Mouse (Mus musculus) embryo, embryonic 9.5 days (tissue): ENCODE data around the gene Gdnf.
A peak's percentile ranks its signal among the peaks of the same experiment; 100 is the strongest.

Source experiments
- DNase-seq: peaks from one replicate; pipeline ENCODE4 v3.0.0-alpha.2; 2017; ENCODE audit errors: extremely low spot score

The Gdnf gene

DNA sequence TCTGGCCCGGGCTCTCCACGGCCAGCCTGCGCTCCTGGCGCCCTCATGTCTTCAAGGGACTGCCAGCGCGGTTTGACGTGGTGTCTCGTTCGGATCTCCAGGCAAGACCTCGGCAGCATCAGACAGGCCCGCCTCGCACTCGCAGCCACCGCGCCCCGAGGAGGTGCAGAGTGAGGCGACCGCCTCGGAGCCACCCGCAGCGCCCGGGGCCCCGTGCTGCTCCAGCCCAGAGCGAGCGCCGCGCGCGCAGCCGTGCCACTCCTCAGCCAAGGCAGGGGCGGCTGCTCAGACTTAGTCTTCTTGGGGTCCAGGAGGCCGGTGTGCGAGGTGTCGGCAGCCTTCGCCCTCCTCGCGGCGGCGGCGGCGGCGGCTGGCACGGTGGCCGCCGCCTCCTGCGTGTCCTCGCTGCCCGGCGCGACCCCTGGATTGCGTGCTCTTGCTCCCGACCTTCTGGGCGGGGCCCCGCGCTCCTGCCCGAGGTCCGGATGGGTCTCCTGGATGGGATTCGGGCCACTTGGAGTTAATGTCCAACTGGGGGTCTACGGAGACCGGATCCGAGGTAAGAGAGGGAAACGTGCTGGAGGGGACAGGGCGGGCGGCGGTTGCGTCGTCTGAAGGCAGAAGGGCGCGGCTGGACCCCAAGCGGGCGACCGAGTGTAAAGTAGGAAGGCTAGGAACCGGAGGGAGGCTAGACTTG lies at the start of gene Gdnf:
Gene Gdnf, plus strand, starts transcription at position 291 of the 697 bp plus-strand sequence.
- DNase-seq = peak; percentile 61

DNA sequence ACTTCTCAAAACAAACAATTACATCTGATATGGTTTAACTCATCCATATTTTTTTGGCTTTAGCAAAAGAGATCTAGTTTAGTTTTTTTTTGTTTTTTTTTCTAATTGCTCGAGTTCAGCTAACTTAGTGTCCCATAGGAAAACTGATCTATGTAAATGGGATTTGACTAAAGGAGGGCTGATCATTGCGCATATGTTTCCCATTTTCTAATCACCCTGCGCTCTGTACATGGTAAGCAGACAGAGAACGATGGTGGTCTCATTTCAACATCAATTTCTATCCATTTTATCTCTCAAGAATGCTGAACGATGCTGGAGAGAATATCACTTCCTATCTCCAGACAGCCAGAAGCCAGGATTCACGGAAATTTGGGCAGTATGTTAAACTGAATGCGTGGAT lies 43.5 kb upstream of the Gdnf start:
- DNase-seq = no peak

DNA sequence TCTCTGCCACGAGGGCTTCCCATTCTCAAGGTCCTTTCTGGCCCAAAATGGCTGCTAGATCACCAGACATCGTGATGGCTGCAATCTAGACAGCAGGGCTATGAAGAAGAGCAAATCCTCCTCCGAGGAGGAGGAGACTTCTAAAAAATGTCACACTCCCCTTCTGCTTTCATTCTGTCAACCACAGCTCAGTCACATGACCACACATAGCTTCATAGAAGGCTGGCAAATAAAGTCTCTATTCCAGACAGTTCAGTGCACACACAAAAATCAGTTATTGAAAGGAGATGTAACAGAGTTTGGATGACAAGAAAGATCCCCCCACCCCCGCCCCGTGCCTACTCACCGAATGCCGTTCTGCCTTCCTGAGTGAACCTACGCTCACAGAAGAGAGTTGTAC lies 37.7 kb upstream of the Gdnf start:
- DNase-seq = no peak

- DNase-seq = no peak
Measured at GRCm38 (mm10) chr15:7781517-7781916, 29.1 kb upstream of the Gdnf start.

DNA sequence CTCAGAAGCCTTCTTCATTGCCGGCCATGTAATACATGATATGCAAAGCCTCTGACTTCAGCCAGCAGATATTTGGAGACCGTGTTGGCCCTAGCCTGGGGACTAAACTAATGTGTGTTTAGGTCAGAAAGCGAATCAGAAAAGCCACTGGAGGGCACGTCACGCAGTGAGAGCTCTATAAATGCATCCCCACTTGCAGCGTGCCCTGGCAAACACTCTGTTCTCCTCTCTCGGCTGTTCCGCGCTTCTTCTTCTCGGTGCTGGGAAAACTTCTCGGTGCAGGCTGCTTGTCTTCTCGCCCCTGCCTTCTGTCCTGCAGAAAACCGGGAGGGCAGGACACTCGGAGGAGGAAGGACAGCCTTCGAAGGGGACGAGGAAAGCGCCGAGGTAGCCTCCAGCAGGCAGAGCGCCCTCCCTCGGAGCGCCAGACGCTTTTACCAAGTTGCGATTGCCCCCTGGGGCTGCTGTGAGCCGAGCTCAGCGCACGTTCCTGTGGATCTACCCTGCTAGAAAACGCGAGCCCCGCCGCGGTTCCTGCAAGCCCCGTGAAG lies 730 bp upstream of the Gdnf start:
- peak; percentile 48 for DNase-seq

DNA sequence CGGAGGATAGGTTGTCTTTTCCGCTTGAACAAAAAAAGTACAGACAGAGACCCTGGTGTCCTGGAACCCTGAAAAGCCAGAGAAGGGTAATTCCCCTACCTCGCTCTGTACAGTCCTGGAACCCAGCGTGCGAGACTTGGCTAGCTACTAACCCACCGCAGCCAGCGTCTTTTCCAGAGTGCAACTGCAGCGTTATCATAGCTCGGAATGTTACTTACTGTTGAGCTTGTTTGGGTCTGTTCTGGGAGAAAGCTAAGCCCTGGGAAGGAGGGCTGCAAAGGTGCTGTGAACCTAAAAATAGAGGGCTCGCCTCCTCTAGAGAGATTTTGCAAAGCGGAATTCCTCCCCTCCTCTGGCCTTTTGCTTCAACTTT lies 593 bp downstream of the Gdnf start:
- no peak for DNase-seq

DNA sequence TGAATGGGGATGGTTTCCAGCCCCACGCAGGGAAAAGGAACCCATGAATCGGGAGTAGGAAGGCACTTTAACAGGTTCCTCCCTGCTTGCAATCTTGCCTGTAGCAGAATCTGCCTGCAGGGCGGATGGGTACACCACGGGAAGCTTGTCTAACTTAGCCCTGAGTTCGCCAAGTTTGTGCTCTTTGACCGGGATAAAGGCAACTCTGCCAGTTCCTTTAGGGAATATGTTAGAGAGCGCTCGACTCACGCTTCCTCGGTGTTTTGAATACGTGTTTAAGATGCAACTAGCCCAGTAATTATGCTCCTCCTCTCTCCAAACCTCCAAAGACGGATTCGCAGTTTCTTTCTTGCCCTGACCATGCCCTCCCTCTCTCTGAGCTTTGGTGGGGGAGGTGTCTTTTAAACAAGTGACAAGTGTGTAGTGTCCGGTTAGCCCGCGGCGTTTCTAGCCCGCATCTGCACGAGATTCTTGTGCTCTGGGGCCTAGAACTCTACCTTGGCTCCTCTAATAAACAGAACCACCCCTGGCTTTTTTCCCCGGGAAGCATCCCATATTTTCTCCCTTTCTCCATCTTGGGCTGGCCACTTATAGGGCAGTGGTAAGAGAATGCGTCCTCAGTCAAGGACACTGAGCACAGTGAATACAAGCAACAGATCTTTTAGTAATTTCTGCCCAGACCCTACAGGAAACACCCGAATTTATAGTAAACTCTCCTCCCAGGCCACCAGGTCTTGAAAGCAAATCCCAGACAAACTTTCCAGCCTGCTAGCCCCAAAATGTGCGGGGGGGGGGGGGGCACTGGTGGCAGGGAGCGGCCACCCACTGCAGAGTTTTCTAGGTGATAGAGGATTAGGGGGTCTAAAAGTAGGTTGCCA lies 1.4 kb downstream of the Gdnf start:
- peak; percentile 40 for DNase-seq

- DNase-seq = peak; percentile 87
Measured at GRCm38 (mm10) chr15:7812872-7813530, 2.4 kb downstream of the Gdnf start.

DNA sequence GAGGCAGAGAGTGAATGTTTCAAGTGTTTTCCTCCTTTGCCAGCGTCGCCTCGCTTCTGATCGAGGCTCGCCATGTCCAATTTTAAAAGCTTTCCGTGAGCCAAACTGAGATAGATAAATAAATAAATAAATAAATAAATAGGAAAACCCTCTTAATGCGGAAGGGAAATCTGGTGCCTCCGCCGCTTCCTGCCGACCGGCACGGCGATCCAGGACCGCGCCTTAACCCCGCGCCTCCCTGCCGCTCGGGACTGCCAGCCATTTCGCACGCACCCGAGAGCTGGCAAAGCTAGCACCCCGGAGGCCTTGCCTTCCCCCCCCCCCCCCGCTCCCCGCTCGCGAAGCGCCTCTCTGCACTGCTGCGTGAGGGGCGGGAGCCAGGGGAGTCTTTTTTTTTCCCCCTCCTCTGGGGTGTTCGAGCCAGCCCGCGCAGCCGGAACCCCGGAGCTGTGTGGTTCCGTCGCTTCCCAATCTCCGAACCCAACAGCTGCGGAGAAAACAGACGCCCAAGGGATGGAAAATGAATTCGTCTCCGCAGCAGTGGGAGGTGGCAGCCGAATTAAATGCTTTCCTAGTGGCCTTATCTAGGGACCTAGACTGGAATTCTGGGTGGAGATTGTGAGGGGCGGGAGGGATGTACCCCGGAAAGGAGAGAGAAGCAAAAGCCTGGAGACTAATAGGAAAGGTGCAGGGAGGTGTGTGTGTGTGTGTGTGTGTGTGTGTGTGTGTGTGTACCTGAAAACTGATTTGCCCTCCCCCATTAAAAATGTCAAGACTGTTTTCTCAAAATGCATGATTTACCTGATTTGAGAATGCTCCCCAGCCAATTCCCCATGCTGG lies 3.1 kb downstream of the Gdnf start:
- DNase-seq = peak; percentile 47

- DNase-seq = peak; percentile 44
Measured at GRCm38 (mm10) chr15:7814371-7814680, 3.7 kb downstream of the Gdnf start.

DNA sequence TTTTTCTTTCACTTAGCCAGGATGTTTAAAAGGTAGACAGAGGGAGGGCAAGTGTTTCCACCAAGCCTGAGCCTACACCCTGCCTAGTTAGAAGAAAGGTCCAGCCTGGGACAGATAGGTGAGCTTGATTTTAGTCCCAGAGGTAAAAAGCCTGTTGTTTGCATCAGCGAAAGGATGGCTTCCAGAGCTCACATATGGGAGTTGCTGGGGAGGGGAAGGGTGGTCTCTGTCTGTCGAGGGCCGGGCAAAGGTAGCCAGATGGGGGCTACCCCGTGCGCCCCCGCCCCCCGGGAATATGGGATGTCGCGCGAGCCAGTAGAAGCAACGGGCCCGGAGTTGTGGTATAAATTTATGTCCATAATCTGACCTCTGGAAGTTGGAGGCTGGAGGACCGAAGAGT lies 4.3 kb downstream of the Gdnf start:
- peak; percentile 16 for DNase-seq

- DNase-seq = peak; percentile 44
Measured at GRCm38 (mm10) chr15:7815521-7815944, 4.9 kb downstream of the Gdnf start.

DNA sequence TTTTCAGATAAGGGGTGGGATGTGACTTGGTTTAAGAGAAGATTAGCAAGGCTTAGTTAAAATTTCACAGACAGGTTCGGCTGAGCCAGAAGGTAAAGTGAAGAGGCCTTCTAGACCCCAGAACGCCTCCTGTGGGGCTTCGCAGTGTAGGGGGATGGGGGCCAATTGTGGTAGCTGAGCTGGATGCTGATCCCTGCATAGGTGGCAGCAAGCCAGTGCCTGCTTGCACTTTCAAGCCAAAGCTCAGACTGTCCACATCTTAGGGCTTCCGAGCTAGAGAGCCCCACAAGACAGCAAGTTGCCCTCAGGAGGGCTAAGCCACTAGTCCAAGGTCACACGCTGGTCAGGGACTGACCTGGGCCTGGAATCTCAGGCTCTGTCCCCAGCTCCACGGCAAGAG lies 13.2 kb downstream of the Gdnf start:
- no peak for DNase-seq

GRCm38 (mm10) chr15:7825530-7825929 lies 14.9 kb downstream of the Gdnf start:
- DNase-seq = no peak

DNA sequence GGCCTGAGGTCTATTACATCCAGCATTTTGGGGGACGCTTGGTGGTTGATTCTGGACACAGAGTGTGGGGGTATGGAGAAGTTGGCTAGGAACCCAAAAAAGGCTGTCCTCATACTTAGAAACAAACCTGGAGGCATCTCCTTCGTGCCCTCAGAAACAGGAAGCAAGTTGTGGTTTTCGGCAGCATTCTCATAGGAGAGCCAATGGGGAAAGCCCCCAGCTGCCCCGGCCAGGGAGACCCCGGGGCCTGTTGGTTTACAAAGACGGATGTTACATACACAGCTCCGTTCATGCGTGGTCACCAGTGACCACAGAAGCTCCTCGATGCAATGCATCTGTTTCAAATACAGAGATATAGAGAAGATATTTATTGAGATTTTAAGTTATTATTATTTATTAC lies 24.8 kb downstream of the Gdnf start:
- no peak for DNase-seq

DNA sequence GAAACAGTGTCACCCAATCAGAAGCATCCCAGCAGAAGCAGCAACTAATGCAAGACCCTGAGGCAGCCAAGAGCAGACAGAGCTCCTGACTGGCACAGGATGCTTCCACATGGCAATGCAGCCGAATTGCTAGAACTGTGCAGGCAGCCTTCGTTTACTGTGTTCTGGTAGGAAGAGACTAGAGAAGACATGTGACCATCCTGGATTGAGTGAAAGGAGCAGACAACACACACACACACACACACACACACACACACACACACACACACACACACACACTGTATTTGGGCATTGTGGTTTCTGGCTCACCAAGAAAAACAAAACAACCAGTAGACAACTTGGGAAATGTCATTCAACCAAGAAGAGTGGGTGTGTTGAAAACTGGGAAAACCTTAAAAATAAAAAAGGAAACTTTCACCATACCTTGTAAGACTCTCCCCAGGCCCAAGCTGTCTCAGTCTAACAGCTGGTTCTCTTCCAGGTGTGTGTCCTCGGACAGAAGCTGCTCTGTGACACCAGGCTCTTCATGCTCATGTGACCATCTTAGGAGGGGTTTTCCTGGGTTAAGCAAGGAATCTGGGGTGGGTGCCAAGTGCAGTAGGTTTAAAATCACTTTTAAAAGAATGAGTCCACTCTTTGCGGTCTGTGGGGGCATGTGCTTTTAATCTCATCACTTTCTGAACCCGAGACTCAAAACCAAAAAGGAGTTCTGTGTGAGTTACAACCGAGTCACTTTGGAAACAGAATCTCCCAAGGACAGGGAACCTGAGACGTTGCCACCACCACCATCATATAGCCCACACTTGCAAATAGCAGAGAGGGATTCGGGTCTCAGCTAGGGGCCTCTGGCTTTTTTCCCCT lies 27.6 kb downstream of the Gdnf start:
- DNase-seq = no peak

GRCm38 (mm10) chr15:7838921-7839309 lies 28.3 kb downstream of the Gdnf start:
- no peak for DNase-seq

DNA sequence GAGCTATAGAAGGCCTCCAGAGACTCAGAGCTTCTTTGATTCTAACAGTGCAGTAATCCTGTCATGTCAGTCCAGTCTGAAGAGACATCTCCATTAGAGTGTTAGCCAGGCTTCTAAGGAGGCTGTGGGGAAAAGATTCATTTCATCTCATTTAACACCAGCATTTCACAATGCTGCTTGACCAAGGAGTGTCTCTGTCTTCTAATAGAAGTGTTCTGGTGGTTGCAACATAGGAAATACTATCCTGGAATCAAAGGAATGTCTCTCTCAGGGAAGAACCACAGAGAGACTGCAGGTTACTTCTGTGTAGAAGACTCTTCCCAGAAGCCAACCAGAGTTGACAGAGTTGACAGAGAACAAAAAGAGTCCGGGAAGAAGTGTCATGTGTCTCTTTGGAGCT lies 31.0 kb downstream of the Gdnf start:
- DNase-seq = no peak

GRCm38 (mm10) chr15:7842398-7842797 lies 31.8 kb downstream of the Gdnf start:
- DNase-seq = no peak

DNA sequence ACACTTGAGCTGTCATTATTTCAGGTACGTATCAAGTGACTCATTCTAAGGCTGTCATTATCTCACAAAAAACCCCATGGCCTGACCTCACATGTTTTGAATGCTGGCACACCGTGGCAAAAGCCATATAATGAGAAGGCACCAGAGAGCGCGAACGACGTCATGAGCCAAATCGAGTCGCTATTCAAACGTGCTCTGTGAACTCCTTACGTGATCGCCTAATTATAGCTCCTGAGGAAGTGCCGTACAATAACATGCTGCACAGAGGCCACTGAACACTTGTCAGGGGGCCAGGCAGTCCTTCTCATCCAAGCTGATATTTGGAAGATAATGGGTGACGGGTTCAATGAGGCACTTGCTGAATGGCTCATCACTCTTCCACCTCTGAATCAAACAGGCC lies 46.8 kb downstream of the Gdnf start:
- DNase-seq = no peak

GRCm38 (mm10) chr15:7858841-7859240 lies 48.2 kb downstream of the Gdnf start:
- DNase-seq = no peak
